Mouse (Mus musculus): ENCODE data around the gene Itpr2. TPM values are rescaled to one million over a fixed set of nuclear protein-coding genes. Genes with fewer than 3 reads are reported as not detected.
A peak's percentile ranks its signal among the peaks of the same experiment; 100 is the strongest.

The Itpr2 gene
- polyA plus RNA-seq, 1 experiment from 2014 or later, result 4.1 TPM

DNA sequence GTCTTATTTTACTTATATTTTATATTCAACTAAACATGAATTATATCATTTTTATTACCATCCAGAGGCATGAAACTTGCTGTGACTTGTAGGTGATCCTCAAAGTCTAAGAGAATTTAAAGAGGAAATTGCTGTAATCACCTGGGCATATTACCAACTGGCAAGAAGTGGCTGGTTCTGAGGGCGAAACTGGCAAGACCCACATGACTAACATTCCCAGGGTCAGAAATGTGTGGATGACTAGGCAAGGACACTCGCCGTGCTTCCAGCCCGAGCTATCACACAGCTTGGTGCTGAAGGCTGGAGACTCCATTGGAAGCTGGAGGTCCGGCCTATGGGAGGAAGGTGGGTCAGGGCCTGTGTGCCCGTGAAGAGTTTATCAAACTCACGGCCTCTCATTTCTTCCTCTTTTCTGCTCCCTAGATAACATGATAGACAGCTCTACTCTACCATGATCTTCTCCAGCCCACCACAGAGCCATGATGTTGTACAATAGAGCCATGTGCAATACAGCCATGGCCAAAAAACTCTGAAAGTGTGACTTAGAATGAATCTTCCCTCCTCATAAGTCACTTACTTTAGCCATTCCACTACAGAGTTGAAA, 306.1 kb downstream of the Itpr2 start:
- Histone ChIP-seq H3K4me2 (no peak overlapping the region), H3K27ac (no peak overlapping the region), H3K36me3 (no peaks in the 10 kb centered on the region), H3K4me1 (no peaks in the 10 kb centered on the region), H3K9ac (no peak overlapping the region), H3K4me3 (no peak overlapping the region), H3K9me3 (replicated peaks) (no peaks in the 10 kb centered on the region), H3K27me3 (replicated peaks) (no peaks in the 10 kb centered on the region)
- WGBS (ENCODE audit: insufficient replicate concordance), result 58% methylated on average over 7 of the region's 7 CpGs
- ATAC-seq, result no peak; the same call in 1 of the 2 replicates

DNA sequence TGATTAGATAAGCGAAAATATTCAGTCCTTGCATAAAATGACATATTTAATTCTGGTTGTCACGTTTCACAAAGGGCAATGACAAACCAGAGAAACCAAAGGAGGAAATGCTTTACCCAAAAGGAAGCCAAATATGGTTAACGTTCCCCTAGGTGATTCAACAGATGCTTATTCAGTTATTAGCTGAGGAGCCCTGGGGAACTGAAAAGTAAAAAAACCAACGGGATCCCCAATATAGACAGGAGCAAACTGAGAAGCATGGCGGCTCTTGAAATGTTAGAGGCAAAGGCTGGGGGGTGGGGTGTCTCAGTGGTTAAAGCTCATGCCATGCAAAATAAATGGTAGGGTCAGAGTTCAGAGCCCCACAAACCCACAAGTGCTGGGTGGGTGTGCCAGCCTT, 310.1 kb downstream of the Itpr2 start:
- no peak overlapping the region for H3K27ac ChIP-seq
- no peaks in the 10 kb centered on the region for H3K27me3 ChIP-seq (replicated peaks)
- no peaks in the 10 kb centered on the region for H3K4me1 ChIP-seq
- no peaks in the 10 kb centered on the region for H3K36me3 ChIP-seq
- H3K4me2 ChIP-seq, result no peak overlapping the region
- ATAC-seq, result no peak
- H3K4me3 ChIP-seq, result no peak overlapping the region
- no peaks in the 10 kb centered on the region for H3K9me3 ChIP-seq (replicated peaks)
- 49% methylated on average over 5 of the region's 5 CpGs for WGBS (ENCODE audit: insufficient replicate concordance)
- no peak overlapping the region for H3K9ac ChIP-seq

DNA sequence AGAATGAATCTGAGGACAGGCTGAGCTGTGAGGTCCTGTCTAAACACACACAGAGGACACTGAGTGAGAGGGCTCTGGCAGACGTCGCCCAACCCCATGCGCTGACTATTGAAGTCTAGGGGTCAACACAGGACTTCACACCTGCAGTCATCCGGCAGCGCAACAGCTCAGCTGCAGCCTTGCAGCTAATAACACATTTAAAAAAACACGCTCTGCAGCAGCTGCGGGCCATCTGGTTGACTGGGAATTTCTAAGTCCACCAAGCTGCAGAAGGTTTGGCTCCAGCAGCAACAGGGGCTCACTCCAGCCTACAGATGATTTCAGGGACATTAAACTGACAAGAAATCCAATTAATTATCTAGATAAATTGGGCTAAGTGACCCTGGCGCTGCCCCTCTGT, 312.0 kb downstream of the Itpr2 start:
- no peaks in the 10 kb centered on the region for H3K4me1 ChIP-seq
- no peak overlapping the region for H3K27ac ChIP-seq
- H3K27me3 ChIP-seq (replicated peaks), result no peaks in the 10 kb centered on the region
- H3K4me3 ChIP-seq, result no peak overlapping the region
- no peak overlapping the region for H3K9ac ChIP-seq
- no peak for ATAC-seq
- H3K9me3 ChIP-seq (replicated peaks), result no peaks in the 10 kb centered on the region
- H3K4me2 ChIP-seq, result no peak overlapping the region
- no peaks in the 10 kb centered on the region for H3K36me3 ChIP-seq
- WGBS (ENCODE audit: insufficient replicate concordance), result 77% methylated on average over 8 of the region's 8 CpGs

DNA sequence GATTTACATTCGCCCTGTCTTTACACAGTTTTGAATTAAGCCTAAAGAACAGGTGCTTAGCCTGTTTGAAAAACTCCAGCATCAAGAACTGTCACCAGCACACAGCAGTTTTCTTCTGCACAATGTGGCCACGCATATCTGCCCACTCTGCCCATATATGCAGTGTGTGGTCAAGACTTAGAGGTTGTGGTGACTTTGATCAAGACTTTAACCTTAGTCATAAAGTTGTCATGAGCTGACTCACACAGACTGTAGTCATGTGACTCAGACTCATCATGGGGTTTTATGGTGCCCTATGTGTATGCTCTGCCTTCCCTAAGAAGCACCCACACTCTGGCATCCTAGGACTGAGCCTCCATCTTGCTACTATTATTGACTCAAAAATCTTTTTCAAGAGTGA, 316.5 kb downstream of the Itpr2 start:
- no peak overlapping the region for H3K4me3 ChIP-seq
- H3K36me3 ChIP-seq, result no peaks in the 10 kb centered on the region
- WGBS (ENCODE audit: insufficient replicate concordance), result 65% methylated on average over 2 of the region's 2 CpGs
- H3K27ac ChIP-seq, result no peak overlapping the region
- no peak overlapping the region for H3K9ac ChIP-seq
- H3K9me3 ChIP-seq (replicated peaks), result no peaks in the 10 kb centered on the region
- no peaks in the 10 kb centered on the region for H3K27me3 ChIP-seq (replicated peaks)
- no peak for ATAC-seq
- no peaks in the 10 kb centered on the region for H3K4me1 ChIP-seq
- no peak overlapping the region for H3K4me2 ChIP-seq

DNA sequence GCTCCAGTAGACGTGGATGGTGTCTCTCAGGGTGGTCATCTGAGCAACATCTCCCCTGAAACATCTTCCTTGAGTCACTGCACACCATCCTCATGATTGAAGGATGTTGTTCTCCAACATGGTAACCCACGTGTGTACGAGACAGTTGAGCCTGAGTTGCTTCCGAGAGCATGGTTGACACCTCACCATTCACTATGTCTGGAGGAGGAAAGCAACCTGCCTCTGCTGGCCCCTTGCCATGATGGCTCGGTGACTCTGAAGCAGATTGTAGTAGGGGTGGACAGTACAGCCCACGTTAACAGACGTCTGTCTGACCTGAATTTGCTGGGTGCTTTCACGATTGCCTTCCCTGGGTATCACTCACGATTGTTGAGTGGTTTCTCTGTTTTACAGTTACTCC, 317.3 kb downstream of the Itpr2 start:
- WGBS (ENCODE audit: insufficient replicate concordance), result 73% methylated on average over 9 of the region's 9 CpGs
- H3K27me3 ChIP-seq (replicated peaks), result no peaks in the 10 kb centered on the region
- no peak overlapping the region for H3K4me3 ChIP-seq
- ATAC-seq, result no peak
- H3K4me2 ChIP-seq, result no peak overlapping the region
- no peaks in the 10 kb centered on the region for H3K9me3 ChIP-seq (replicated peaks)
- no peaks in the 10 kb centered on the region for H3K36me3 ChIP-seq
- H3K9ac ChIP-seq, result no peak overlapping the region
- H3K4me1 ChIP-seq, result no peaks in the 10 kb centered on the region
- no peak overlapping the region for H3K27ac ChIP-seq

DNA sequence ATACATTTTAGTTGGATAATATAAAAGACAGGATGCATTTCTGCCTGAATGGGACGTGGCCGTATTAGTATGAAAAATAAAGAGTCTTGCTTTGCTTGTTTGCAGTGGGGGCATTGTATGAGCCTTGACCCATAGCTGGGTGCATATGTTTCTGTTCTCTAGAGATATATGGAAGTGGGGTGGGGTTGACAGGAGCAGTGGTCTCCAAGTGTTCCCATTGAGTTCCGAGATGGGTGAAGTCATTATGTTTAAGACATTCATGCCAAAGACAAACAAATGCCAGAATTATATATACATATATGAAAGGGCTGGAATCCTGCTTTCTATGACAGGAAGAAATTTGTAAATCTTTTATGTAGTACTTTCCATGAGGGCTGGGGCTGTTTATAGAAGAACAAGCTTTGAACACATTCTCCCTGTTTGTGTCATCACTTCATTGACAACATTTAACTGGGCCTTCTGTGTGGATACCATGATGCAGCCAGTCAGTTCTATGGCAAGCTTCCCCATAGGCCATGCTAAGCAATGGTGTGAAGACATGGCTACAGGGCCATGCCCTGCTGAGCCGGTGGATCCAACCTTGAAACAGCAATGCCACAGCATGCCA, 327.3 kb downstream of the Itpr2 start:
- Histone ChIP-seq H3K36me3 (no peaks in the 10 kb centered on the region), H3K9ac (no peak overlapping the region), H3K27ac (no peak overlapping the region), H3K9me3 (replicated peaks) (no peaks in the 10 kb centered on the region), H3K4me3 (no peak overlapping the region), H3K27me3 (replicated peaks) (no peaks in the 10 kb centered on the region; the same call in 1 of the 2 replicates), H3K4me1 (no peaks in the 10 kb centered on the region; the same call in 1 of the 2 replicates), H3K4me2 (no peak overlapping the region)
- 75% methylated on average over 4 of the region's 4 CpGs for WGBS (ENCODE audit: insufficient replicate concordance)
- ATAC-seq, result no peak

DNA sequence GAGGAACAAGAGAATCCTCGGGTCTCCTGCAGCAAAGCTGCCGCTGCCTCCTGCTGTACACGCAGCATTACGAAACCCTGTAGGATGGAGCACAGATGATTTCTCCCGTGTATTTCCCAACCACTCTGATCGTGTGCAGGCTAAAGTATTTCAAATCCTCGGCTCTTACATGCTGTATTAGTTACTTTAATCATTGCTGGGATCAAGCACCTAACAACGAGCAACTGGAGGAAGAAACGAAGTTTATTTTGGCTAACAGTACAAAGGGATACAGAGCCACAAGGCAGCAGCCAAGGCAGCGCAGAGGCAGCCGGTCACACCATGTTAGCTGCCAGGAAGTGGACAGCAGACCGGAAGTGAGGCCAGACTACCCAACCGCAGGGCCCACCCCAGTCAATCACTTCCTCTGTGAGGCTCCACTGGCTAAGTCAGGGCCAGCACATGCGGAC, 331.4 kb downstream of the Itpr2 start:
- Histone ChIP-seq H3K36me3 (no peaks in the 10 kb centered on the region), H3K27ac (no peak overlapping the region), H3K27me3 (replicated peaks) (no peaks in the 10 kb centered on the region; the same call in 1 of the 2 replicates), H3K4me1 (no peaks in the 10 kb centered on the region; the same call in 1 of the 2 replicates), H3K4me2 (peak overlapping the region; percentile 27; the same call in 1 of the 2 replicates), H3K4me3 (no peak overlapping the region), H3K9me3 (replicated peaks) (no peaks in the 10 kb centered on the region), H3K9ac (no peak overlapping the region)
- ATAC-seq, result no peak
- WGBS (ENCODE audit: insufficient replicate concordance), result 27% methylated on average over 14 of the region's 14 CpGs

DNA sequence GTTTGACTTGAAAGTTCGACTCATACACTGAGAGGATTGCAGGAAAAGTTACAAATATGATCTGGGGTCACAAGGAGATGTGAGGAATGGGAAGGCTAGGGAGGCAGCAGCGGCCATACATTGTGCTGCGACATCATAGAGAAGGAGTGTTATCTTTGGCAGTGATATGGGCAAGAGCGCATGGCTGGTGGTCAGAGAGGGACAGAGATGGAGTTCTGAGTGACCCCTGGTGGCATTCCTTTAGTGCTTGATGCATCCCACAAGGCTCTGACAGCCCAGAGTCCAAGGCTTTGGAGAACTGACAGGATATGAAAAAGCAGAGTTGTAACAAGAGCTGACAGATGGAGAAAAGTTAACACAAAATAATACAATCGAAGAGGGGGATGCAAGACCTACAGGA, 334.8 kb downstream of the Itpr2 start:
- no peak overlapping the region for H3K4me2 ChIP-seq
- ATAC-seq, result no peak
- no peaks in the 10 kb centered on the region for H3K9me3 ChIP-seq (replicated peaks)
- H3K9ac ChIP-seq, result no peak overlapping the region
- H3K27me3 ChIP-seq (replicated peaks), result no peaks in the 10 kb centered on the region; the same call in 1 of the 2 replicates
- H3K27ac ChIP-seq, result no peak overlapping the region
- no peaks in the 10 kb centered on the region for H3K36me3 ChIP-seq
- 65% methylated on average over 5 of the region's 5 CpGs for WGBS (ENCODE audit: insufficient replicate concordance)
- no peak overlapping the region for H3K4me3 ChIP-seq
- H3K4me1 ChIP-seq, result no peaks in the 10 kb centered on the region; the same call in 1 of the 2 replicates

DNA sequence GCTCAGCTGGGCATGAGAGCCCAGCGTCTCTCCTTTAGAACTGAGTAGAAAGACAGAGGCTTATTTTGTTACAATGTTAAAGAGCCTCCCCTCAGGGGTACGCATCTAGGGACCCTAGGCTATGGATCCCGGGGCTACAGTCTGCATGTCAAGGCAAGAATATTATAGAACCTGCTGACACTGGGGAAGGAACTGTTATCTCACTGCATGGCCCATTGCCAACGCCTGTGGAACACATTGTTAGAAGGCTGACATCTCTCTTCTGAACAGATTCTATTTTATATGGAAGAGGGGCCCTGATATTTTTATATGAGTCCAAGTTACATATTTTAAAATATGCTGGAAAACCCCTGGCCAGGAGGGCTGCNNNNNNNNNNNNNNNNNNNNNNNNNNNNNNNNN, 342.4 kb downstream of the Itpr2 start:
- no peaks in the 10 kb centered on the region for H3K4me1 ChIP-seq
- 60% methylated on average over 4 of the region's 4 CpGs for WGBS (ENCODE audit: insufficient replicate concordance)
- H3K9me3 ChIP-seq (replicated peaks), result no peaks in the 10 kb centered on the region
- no peak overlapping the region for H3K9ac ChIP-seq
- no peaks in the 10 kb centered on the region for H3K27me3 ChIP-seq (replicated peaks)
- no peak overlapping the region for H3K4me2 ChIP-seq
- H3K36me3 ChIP-seq, result no peaks in the 10 kb centered on the region
- no peak for ATAC-seq
- H3K27ac ChIP-seq, result no peak overlapping the region
- no peak overlapping the region for H3K4me3 ChIP-seq

DNA sequence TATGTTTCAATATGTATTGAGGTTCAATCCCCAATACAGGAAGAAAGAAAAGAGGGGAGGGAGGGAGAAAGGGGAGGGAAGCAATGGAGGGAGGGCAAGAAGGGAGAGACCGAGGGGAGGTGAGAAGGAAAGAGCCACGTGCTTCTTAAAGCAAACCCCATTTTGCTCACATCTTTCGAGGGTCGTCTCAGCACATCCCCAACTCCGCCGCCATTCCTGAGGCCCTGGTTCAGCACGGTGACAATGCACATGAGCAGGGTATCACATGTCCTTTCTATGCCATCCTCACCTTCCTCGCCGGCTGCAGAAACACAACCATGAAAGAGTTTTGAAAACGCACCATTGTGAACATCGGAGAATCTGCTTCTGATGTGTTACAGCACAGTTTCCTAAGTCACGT, 343.3 kb downstream of the Itpr2 start:
- H3K9me3 ChIP-seq (replicated peaks), result no peaks in the 10 kb centered on the region
- no peaks in the 10 kb centered on the region for H3K27me3 ChIP-seq (replicated peaks)
- WGBS (ENCODE audit: insufficient replicate concordance), result 75% methylated on average over 12 of the region's 12 CpGs
- no peak overlapping the region for H3K27ac ChIP-seq
- no peak overlapping the region for H3K9ac ChIP-seq
- no peak for ATAC-seq
- no peak overlapping the region for H3K4me3 ChIP-seq
- H3K4me1 ChIP-seq, result no peaks in the 10 kb centered on the region
- no peaks in the 10 kb centered on the region for H3K36me3 ChIP-seq
- no peak overlapping the region for H3K4me2 ChIP-seq

DNA sequence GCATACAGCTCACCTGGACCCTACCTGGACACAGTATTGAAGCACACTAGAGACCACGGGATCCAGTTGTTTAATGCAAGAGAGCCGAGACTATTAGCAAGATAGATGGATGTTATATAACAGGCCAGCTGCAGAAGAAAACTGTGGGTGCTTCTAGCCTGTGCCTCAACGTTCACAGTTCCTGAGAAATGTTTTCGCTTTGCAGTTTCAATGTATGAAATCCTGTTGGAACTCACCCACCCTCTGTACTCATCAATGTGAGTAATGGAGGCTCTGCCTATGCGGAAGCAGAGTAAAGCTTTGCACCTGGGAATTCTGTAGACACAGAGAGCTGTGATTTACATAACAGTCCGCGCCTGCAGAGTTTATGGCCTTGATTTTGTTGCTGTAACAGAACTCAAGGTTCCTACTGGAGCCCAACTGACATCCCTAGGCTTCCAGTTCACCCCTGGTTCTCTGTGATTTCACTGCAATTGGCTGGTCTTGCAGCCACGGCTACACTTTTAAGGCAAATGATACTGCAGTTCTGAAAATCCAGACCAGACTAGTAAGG, 344.0 kb downstream of the Itpr2 start:
- no peaks in the 10 kb centered on the region for H3K9me3 ChIP-seq (replicated peaks)
- no peaks in the 10 kb centered on the region for H3K27me3 ChIP-seq (replicated peaks)
- no peak overlapping the region for H3K4me2 ChIP-seq
- no peak overlapping the region for H3K9ac ChIP-seq
- no peak overlapping the region for H3K4me3 ChIP-seq
- WGBS (ENCODE audit: insufficient replicate concordance), result 68% methylated on average over 8 of the region's 8 CpGs
- no peak for ATAC-seq
- H3K36me3 ChIP-seq, result no peaks in the 10 kb centered on the region
- no peaks in the 10 kb centered on the region for H3K4me1 ChIP-seq
- no peak overlapping the region for H3K27ac ChIP-seq

DNA sequence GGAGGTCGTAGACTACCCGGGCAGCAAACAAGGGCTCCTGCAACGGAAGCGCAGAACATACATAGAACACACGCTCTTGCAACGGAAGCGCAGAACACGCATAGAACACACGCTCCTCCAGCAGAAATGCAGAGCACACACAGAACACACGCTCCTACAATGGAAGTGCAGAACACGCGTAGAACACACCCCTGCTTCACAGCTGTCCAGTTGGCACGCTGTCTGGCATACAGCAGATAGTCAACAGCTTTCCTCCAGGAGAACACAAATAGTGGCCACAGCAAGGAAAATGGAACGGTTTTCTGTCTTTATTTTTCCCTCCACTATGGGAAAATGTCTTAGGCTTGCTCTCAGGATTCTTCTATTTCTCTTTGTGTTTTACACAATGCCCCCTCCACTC, 344.9 kb downstream of the Itpr2 start:
- Histone ChIP-seq H3K4me3 (no peak overlapping the region), H3K9ac (no peak overlapping the region), H3K9me3 (replicated peaks) (no peaks in the 10 kb centered on the region), H3K4me2 (no peak overlapping the region), H3K36me3 (no peaks in the 10 kb centered on the region), H3K4me1 (no peaks in the 10 kb centered on the region), H3K27me3 (replicated peaks) (no peaks in the 10 kb centered on the region), H3K27ac (no peak overlapping the region)
- 88% methylated on average over 14 of the region's 14 CpGs for WGBS (ENCODE audit: insufficient replicate concordance)
- ATAC-seq, result no peak

Data from liver, embryonic 12.5 days (tissue).